In genomic region chr2:28479208-28480204, GRCm38 (mm10) we compare ENCODE assay signal across 15 mouse cellular contexts. TPM values are rescaled to one million over a fixed set of nuclear protein-coding genes. Genes with fewer than 3 reads are reported as not detected.
DNase-seq lines count a peak whose midpoint lies in the region; ATAC-seq and TF ChIP-seq lines count a peak whose summit lies in the region.
"Had no signal": no experiment of that assay in that cellular context is flagged by ENCODE, and none has a peak within 500 bp of the region (broad histone marks: within the 10 kb centered on the region; RNA-seq: fewer than 3 reads in every experiment).

No protein-coding gene starts in this region.

- no peak overlapping the region for H3K4me2 ChIP-seq in forebrain, embryonic 11.5 days (ENCODE audit: low read depth, low read length, severe bottlenecking)
- no peak overlapping the region for H3K4me2 ChIP-seq in liver, embryonic 11.5 days
- peak overlapping the region; percentile 57 for H3K4me2 ChIP-seq in intestine, embryonic 15.5 days (replicated peaks)
- H3K4me2 ChIP-seq: neural tube, embryonic 12.5 days had no signal

- no peak overlapping the region for H3K27ac ChIP-seq in forebrain, embryonic 11.5 days (ENCODE audit: low read depth, low read length)
- H3K27ac ChIP-seq in forebrain, embryonic 10.5 days = no peak overlapping the region
- no peak overlapping the region for H3K27ac ChIP-seq in liver, adult 2 months (replicated peaks; ENCODE audit: insufficient read depth, low read depth, low read length)
- no peak overlapping the region for H3K27ac ChIP-seq in liver, embryonic 11.5 days (ENCODE audit: low read depth, low read length)
- H3K27ac ChIP-seq in intestine, embryonic 15.5 days = peak overlapping the region; percentile 81
- no peak overlapping the region for H3K27ac ChIP-seq in cerebellum, adult 2 months (ENCODE audit: insufficient read depth, low read length)
- H3K27ac ChIP-seq: neural tube, embryonic 12.5 days had no signal

- 82% methylated on average over 20 of the region's 20 CpGs for WGBS in forebrain, embryonic 11.5 days
- WGBS in forebrain, embryonic 10.5 days = 85% methylated on average over 20 of the region's 20 CpGs
- 75% methylated on average over 20 of the region's 20 CpGs for WGBS in liver, adult 2 months
- WGBS in liver, embryonic 11.5 days = 81% methylated on average over 20 of the region's 20 CpGs
- WGBS in intestine, embryonic 15.5 days = 39% methylated on average over 20 of the region's 20 CpGs
- 73% methylated on average over 20 of the region's 20 CpGs for WGBS in cerebellum, adult 2 months

- H3K79me2 ChIP-seq in liver, adult 2 months (ENCODE audit: control insufficient read depth, insufficient read depth, low read length) = no peaks in the 10 kb centered on the region

- H3K9ac ChIP-seq in forebrain, embryonic 11.5 days (ENCODE audit: low read length) = no peak overlapping the region
- no peak overlapping the region for H3K9ac ChIP-seq in liver, adult 2 months (ENCODE audit: low read depth, low read length)
- H3K9ac ChIP-seq in liver, embryonic 11.5 days (ENCODE audit: low read depth, low read length) = no peak overlapping the region
- H3K9ac ChIP-seq in intestine, embryonic 15.5 days = peak overlapping the region; percentile 44
- H3K9ac ChIP-seq: neural tube, embryonic 12.5 days had no signal

- DNase-seq in forebrain, embryonic 11.5 days (ENCODE audit: low spot score) = peak; percentile 43
- DNase-seq in forebrain, embryonic 10.5 days (ENCODE audit: extremely low spot score, low spot score) = no peak
- DNase-seq in liver, adult 2 months (ENCODE audit: extremely low read depth, low read depth, low spot score) = no peak
- no peak for DNase-seq in liver, embryonic 11.5 days (ENCODE audit: low spot score)
- DNase-seq in testis, postnatal 10 days (ENCODE audit: low spot score) = peak; percentile 47
- DNase-seq in retina, postnatal 1 day = no peak
- no peak for DNase-seq in cerebellum, adult 2 months
- DNase-seq: adrenal gland, adult 8-10 months; heart, postnatal 36 days; kidney, adult 9 months; midbrain, embryonic 14.5 days had no signal

- no peak for ATAC-seq in forebrain, embryonic 11.5 days (replicated peaks; ENCODE audit: low FRiP score)
- no peak for ATAC-seq in liver, embryonic 11.5 days (replicated peaks; ENCODE audit: low FRiP score)
- ATAC-seq in intestine, embryonic 15.5 days = peak; percentile 64
- ATAC-seq: lung, postnatal 0 days had no signal

- no peak overlapping the region for H3K4me3 ChIP-seq in forebrain, embryonic 11.5 days (ENCODE audit: low read depth, low read length)
- H3K4me3 ChIP-seq in forebrain, embryonic 10.5 days = no peak overlapping the region
- H3K4me3 ChIP-seq in liver, adult 2 months (ENCODE audit: insufficient read depth, low read depth, low read length) = peak overlapping the region; percentile 54; the same call in 1 of the 2 replicates
- no peak overlapping the region for H3K4me3 ChIP-seq in liver, embryonic 11.5 days (ENCODE audit: low read depth, low read length)
- peak overlapping the region; percentile 42 for H3K4me3 ChIP-seq in intestine, embryonic 15.5 days (replicated peaks)
- no peak overlapping the region for H3K4me3 ChIP-seq in cerebellum, adult 2 months (replicated peaks; ENCODE audit: insufficient read depth, low read depth, low read length)
- H3K4me3 ChIP-seq: neural tube, embryonic 12.5 days had no signal

- no peaks in the 10 kb centered on the region for H3K4me1 ChIP-seq in forebrain, embryonic 11.5 days (replicated peaks; ENCODE audit: control insufficient read depth, insufficient read depth, low read length)
- H3K4me1 ChIP-seq in forebrain, embryonic 10.5 days = peaks cover 5% of the 10 kb centered on the region; the same call in 1 of the 2 replicates
- H3K4me1 ChIP-seq in liver, adult 2 months (ENCODE audit: control insufficient read depth, insufficient read depth, low read length) = no peaks in the 10 kb centered on the region
- no peaks in the 10 kb centered on the region for H3K4me1 ChIP-seq in liver, embryonic 11.5 days (replicated peaks; ENCODE audit: control insufficient read depth, insufficient read depth, low read length)
- peaks cover 8% of the 10 kb centered on the region for H3K4me1 ChIP-seq in intestine, embryonic 15.5 days (replicated peaks)
- peaks cover 3% of the 10 kb centered on the region for H3K4me1 ChIP-seq in cerebellum, adult 2 months (ENCODE audit: control insufficient read depth, insufficient read depth, low read length)
- H3K4me1 ChIP-seq: neural tube, embryonic 12.5 days had no signal

- H3K36me3 ChIP-seq in forebrain, embryonic 11.5 days (ENCODE audit: control insufficient read depth, insufficient read depth, low read length) = no peaks in the 10 kb centered on the region
- no peaks in the 10 kb centered on the region for H3K36me3 ChIP-seq in forebrain, embryonic 10.5 days (replicated peaks)
- H3K36me3 ChIP-seq in liver, adult 2 months (ENCODE audit: control insufficient read depth, insufficient read depth, low read length) = no peaks in the 10 kb centered on the region
- H3K36me3 ChIP-seq in liver, embryonic 11.5 days (ENCODE audit: control insufficient read depth, insufficient read depth, low read length) = no peaks in the 10 kb centered on the region
- H3K36me3 ChIP-seq in intestine, embryonic 15.5 days = no peaks in the 10 kb centered on the region
- H3K36me3 ChIP-seq: neural tube, embryonic 12.5 days had no signal

- no peaks in the 10 kb centered on the region for H3K27me3 ChIP-seq in forebrain, embryonic 11.5 days (ENCODE audit: control insufficient read depth, insufficient read depth, low read length)
- H3K27me3 ChIP-seq in forebrain, embryonic 10.5 days (ENCODE audit: poor library complexity, severe bottlenecking) = no peaks in the 10 kb centered on the region
- no peaks in the 10 kb centered on the region; the same call in 1 of the 2 replicates for H3K27me3 ChIP-seq in liver, adult 2 months (ENCODE audit: control insufficient read depth, insufficient read depth, low read length)
- no peaks in the 10 kb centered on the region for H3K27me3 ChIP-seq in liver, embryonic 11.5 days (replicated peaks; ENCODE audit: control insufficient read depth, insufficient read depth, low read length)
- no peaks in the 10 kb centered on the region for H3K27me3 ChIP-seq in intestine, embryonic 15.5 days (replicated peaks)
- H3K27me3 ChIP-seq in cerebellum, adult 2 months (ENCODE audit: control insufficient read depth, insufficient read depth, low read length) = no peaks in the 10 kb centered on the region
- H3K27me3 ChIP-seq: neural tube, embryonic 12.5 days had no signal

- H3K9me3 ChIP-seq in forebrain, embryonic 11.5 days (ENCODE audit: control insufficient read depth, low read length) = no peaks in the 10 kb centered on the region
- H3K9me3 ChIP-seq in forebrain, embryonic 10.5 days = no peaks in the 10 kb centered on the region
- H3K9me3 ChIP-seq in liver, embryonic 11.5 days (ENCODE audit: control insufficient read depth, low read length) = no peaks in the 10 kb centered on the region
- H3K9me3 ChIP-seq in intestine, embryonic 15.5 days = no peaks in the 10 kb centered on the region
- H3K9me3 ChIP-seq: neural tube, embryonic 12.5 days had no signal

- no peak for TF ChIP-seq CTCF in liver, adult 2 months (IDR thresholded peaks at IDR 0.05; ENCODE audit: low read depth, low read length)
- no peak for TF ChIP-seq CTCF in cerebellum, adult 2 months (IDR thresholded peaks at IDR 0.05; ENCODE audit: borderline replicate concordance, insufficient read depth, low read depth, low read length)

- no peak for TF ChIP-seq POLR2A in liver, adult 2 months (IDR thresholded peaks at IDR 0.05; ENCODE audit: extremely low read depth, insufficient read depth, low read length)
- TF ChIP-seq POLR2A in cerebellum, adult 2 months (IDR thresholded peaks at IDR 0.05; ENCODE audit: borderline replicate concordance, insufficient read depth, low read length) = no peak

RNA-seq across cellular contexts. Expression of gene Mrps2, which starts 11.6 kb away (rescaled TPM):
- 67.2 and 70.6 TPM in 2 replicates for polyA plus RNA-seq in forebrain, embryonic 11.5 days (2014; fragmentation: Nextera tagmentation; extraction: Ambion mirVana)
- polyA plus RNA-seq in forebrain, embryonic 10.5 days (2016; fragmentation: Nextera tagmentation; extraction: Ambion mirVana) = 68.1 and 70.3 TPM in 2 replicates
- 10.9 and 14.3 TPM in 2 replicates for total RNA-seq in liver, adult 2 months (2014; rRNA removed)
- polyA plus RNA-seq in liver, adult 2 months (2012; rRNA removed) = 51.5 and 52.3 TPM in 2 replicates
- 68.2 and 69.3 TPM in 2 replicates for polyA plus RNA-seq in liver, embryonic 11.5 days (2014; fragmentation: Nextera tagmentation; extraction: Ambion mirVana)
- 62.4 and 66.0 TPM in 2 replicates for polyA plus RNA-seq in intestine, embryonic 15.5 days (2015; fragmentation: Nextera tagmentation; extraction: Ambion mirVana)
- 43.2 and 44.5 TPM in 2 replicates for polyA plus RNA-seq in cerebellum, adult 2 months (2012; rRNA removed)

RNA-seq across cellular contexts. Expression of gene 1700007K13Rik, which starts 13.4 kb away (rescaled TPM):
- 1.6 and 2.2 TPM in 2 replicates for polyA plus RNA-seq in forebrain, embryonic 11.5 days (2014; fragmentation: Nextera tagmentation; extraction: Ambion mirVana)
- polyA plus RNA-seq in forebrain, embryonic 10.5 days (2016; fragmentation: Nextera tagmentation; extraction: Ambion mirVana) = 2.0 and 2.4 TPM in 2 replicates
- total RNA-seq in liver, adult 2 months (2014; rRNA removed) = 0.28 TPM in 1 of 2 replicates, not detected in the other
- not detected in 2 replicates for polyA plus RNA-seq in liver, adult 2 months (2012; rRNA removed)
- 0.29 TPM in 1 of 2 replicates, not detected in the other for polyA plus RNA-seq in liver, embryonic 11.5 days (2014; fragmentation: Nextera tagmentation; extraction: Ambion mirVana)
- polyA plus RNA-seq in intestine, embryonic 15.5 days (2015; fragmentation: Nextera tagmentation; extraction: Ambion mirVana) = not detected in 2 replicates
- polyA plus RNA-seq in cerebellum, adult 2 months (2012; rRNA removed) = 4.0 TPM in 2 replicates
- total RNA-seq: heart, postnatal 36 days had no signal

RNA-seq across cellular contexts. Expression of gene Gbgt1, which starts 17.2 kb away (rescaled TPM):
- polyA plus RNA-seq in forebrain, embryonic 11.5 days (2014; fragmentation: Nextera tagmentation; extraction: Ambion mirVana) = 0.35 TPM in 1 of 2 replicates, not detected in the other
- not detected in 2 replicates for polyA plus RNA-seq in forebrain, embryonic 10.5 days (2016; fragmentation: Nextera tagmentation; extraction: Ambion mirVana)
- total RNA-seq in liver, adult 2 months (2014; rRNA removed) = 0.65 and 1.7 TPM in 2 replicates
- polyA plus RNA-seq in liver, adult 2 months (2012; rRNA removed) = 0.66 and 0.86 TPM in 2 replicates
- polyA plus RNA-seq in liver, embryonic 11.5 days (2014; fragmentation: Nextera tagmentation; extraction: Ambion mirVana) = 0.22 and 0.32 TPM in 2 replicates
- polyA plus RNA-seq in intestine, embryonic 15.5 days (2015; fragmentation: Nextera tagmentation; extraction: Ambion mirVana) = 3.7 and 4.0 TPM in 2 replicates
- 1.1 and 1.5 TPM in 2 replicates for polyA plus RNA-seq in cerebellum, adult 2 months (2012; rRNA removed)
- polyA plus RNA-seq: limb, embryonic 11.5 days had no signal

RNA-seq across cellular contexts. Expression of gene Gm10134, which starts 26.4 kb away (rescaled TPM):
- not detected in 2 replicates for polyA plus RNA-seq in forebrain, embryonic 11.5 days (2014; fragmentation: Nextera tagmentation; extraction: Ambion mirVana)
- not detected in 2 replicates for polyA plus RNA-seq in forebrain, embryonic 10.5 days (2016; fragmentation: Nextera tagmentation; extraction: Ambion mirVana)
- not detected in 2 replicates for total RNA-seq in liver, adult 2 months (2014; rRNA removed)
- polyA plus RNA-seq in liver, adult 2 months (2012; rRNA removed) = not detected in 2 replicates
- 0.73 and 0.78 TPM in 2 replicates for polyA plus RNA-seq in liver, embryonic 11.5 days (2014; fragmentation: Nextera tagmentation; extraction: Ambion mirVana)
- 11.8 and 11.9 TPM in 2 replicates for polyA plus RNA-seq in intestine, embryonic 15.5 days (2015; fragmentation: Nextera tagmentation; extraction: Ambion mirVana)
- polyA plus RNA-seq in cerebellum, adult 2 months (2012; rRNA removed) = 0.48 TPM in 1 of 2 replicates, not detected in the other
- polyA plus RNA-seq: limb, embryonic 11.5 days had no signal

RNA-seq across cellular contexts. Expression of gene Ppp1r26, which starts 32.9 kb away (rescaled TPM):
- polyA plus RNA-seq in forebrain, embryonic 11.5 days (2014; fragmentation: Nextera tagmentation; extraction: Ambion mirVana) = 7.4 and 7.8 TPM in 2 replicates
- 5.8 and 6.1 TPM in 2 replicates for polyA plus RNA-seq in forebrain, embryonic 10.5 days (2016; fragmentation: Nextera tagmentation; extraction: Ambion mirVana)
- total RNA-seq in liver, adult 2 months (2014; rRNA removed) = 0.07 and 0.09 TPM in 2 replicates
- 0.07 and 0.10 TPM in 2 replicates for polyA plus RNA-seq in liver, adult 2 months (2012; rRNA removed)
- polyA plus RNA-seq in liver, embryonic 11.5 days (2014; fragmentation: Nextera tagmentation; extraction: Ambion mirVana) = 1.3 and 1.5 TPM in 2 replicates
- polyA plus RNA-seq in intestine, embryonic 15.5 days (2015; fragmentation: Nextera tagmentation; extraction: Ambion mirVana) = 2.7 and 2.8 TPM in 2 replicates
- polyA plus RNA-seq in cerebellum, adult 2 months (2012; rRNA removed) = 11.5 and 12.4 TPM in 2 replicates

Comparison
In these comparisons a context has a peak if more than half of its experiments do, and no peak if none do; other contexts are left out.
1. DNase-seq: peak in forebrain, embryonic 11.5 days (single experiment) and testis, postnatal 10 days (single experiment); none in forebrain, embryonic 10.5 days (single experiment), liver, adult 2 months (single experiment), liver, embryonic 11.5 days (single experiment), retina, postnatal 1 day (single experiment) and cerebellum, adult 2 months (0 of 2).
2. H3K4me3 ChIP-seq: peak in liver, adult 2 months (single experiment) and intestine, embryonic 15.5 days (single experiment); none in forebrain, embryonic 11.5 days (single experiment), forebrain, embryonic 10.5 days (single experiment), liver, embryonic 11.5 days (single experiment) and cerebellum, adult 2 months (single experiment).